Mouse (Mus musculus): Measurements from ENCODE around the gene Camk2b. TPM values are rescaled to one million over a fixed set of nuclear protein-coding genes. Genes with fewer than 3 reads are reported as not detected.

Camk2b gene
- polyA plus RNA-seq, 1 experiment: 6.2 TPM

DNA sequence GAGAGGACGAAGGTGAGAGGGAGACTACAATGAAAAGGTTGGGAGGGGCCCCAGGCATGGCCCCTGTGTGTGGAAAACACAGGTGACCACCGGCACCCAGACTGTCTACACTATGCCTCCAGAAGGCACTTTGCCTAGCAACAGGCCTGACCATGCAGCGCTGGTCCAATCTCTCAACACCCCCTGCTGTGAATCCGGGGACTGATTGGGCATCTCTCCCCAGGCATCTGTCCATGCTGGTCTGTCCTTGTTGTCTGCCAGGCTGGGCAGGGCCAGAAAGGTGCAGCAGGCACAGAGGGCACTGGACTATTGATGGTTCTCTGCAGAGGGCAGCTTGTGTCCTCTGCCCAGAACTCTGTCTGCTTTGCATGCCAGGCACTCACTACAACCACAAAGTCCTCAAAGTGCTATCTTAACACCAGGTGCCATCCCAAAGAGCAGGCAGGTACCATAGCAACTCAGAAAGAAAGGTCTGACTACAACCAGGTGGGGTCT lies 16.0 kb downstream of the Camk2b start:
- no peak overlapping the region for H3K4me3 ChIP-seq (ENCODE audit: insufficient read depth, low read depth, low read length)
- H3K36me3 ChIP-seq (ENCODE audit: control insufficient read depth, insufficient read depth, low read length): no peaks in the 10 kb centered on the region
- DNase-seq: no peak
- H3K27ac ChIP-seq (ENCODE audit: insufficient read depth, low read depth, low read length): no peak overlapping the region
- no peaks in the 10 kb centered on the region for H3K4me1 ChIP-seq (ENCODE audit: control insufficient read depth, insufficient read depth, low read length)
- no peak for TF ChIP-seq CTCF (conservative IDR thresholded peaks at IDR 0.05; ENCODE audit: insufficient read depth, insufficient read length, low read depth, low read length)
- TF ChIP-seq POLR2A (IDR thresholded peaks at IDR 0.05; ENCODE audit: low read depth, low read length): no peak
- H3K27me3 ChIP-seq (replicated peaks; ENCODE audit: control insufficient read depth, insufficient read depth, low read length): no peaks in the 10 kb centered on the region
- WGBS: 87% methylated on average over 4 of the region's 4 CpGs

DNA sequence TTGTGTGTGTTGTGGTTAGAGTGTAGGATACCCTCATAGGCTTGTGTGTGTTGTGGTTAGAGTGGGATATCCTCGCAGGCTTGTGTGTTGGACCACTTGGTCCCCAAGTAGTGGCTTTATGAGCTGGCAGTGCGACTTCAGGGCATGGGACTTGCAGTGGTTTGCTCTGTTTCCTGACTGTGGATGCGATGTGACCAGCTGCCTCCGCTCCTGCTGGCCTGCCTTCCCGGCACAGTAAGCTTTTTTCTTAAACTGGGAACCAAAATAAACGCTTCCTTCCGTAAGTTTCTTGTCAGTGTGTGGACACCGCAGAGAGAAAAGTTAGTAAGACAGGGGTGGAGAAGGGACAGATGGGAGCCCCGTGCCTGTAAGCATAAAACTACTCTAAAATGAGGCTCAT lies 18.0 kb downstream of the Camk2b start:
- Histone ChIP-seq H3K4me3 (ENCODE audit: insufficient read depth, low read depth, low read length) (no peak overlapping the region), H3K27me3 (replicated peaks; ENCODE audit: control insufficient read depth, insufficient read depth, low read length) (no peaks in the 10 kb centered on the region), H3K36me3 (ENCODE audit: control insufficient read depth, insufficient read depth, low read length) (no peaks in the 10 kb centered on the region), H3K27ac (ENCODE audit: insufficient read depth, low read depth, low read length) (no peak overlapping the region), H3K4me1 (ENCODE audit: control insufficient read depth, insufficient read depth, low read length) (no peaks in the 10 kb centered on the region)
- TF ChIP-seq POLR2A (IDR thresholded peaks at IDR 0.05; ENCODE audit: low read depth, low read length): no peak
- no peak for TF ChIP-seq CTCF (conservative IDR thresholded peaks at IDR 0.05; ENCODE audit: insufficient read depth, insufficient read length, low read depth, low read length)
- WGBS: 74% methylated on average over 9 of the region's 9 CpGs
- DNase-seq: no peak

DNA sequence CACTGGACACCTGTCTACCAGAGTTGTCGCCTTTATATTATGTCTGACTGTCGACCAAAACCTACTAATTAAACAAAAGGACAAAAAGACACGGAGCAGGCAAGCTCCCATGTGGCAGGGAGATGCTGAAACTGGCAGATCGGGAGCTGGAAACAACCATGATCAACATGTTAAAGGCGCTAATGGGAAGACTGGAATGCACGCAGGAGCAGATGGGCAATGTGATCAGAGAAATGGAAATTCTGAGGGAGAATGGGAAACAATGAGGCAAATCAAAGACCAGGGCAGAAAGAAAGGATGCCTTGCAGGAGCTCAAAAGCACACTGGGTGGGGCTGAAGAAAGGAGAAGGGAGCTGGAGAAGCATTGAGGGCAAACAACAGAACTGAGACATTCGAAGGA lies 27.2 kb downstream of the Camk2b start:
- DNase-seq: no peak
- Histone ChIP-seq H3K4me1 (ENCODE audit: control insufficient read depth, insufficient read depth, low read length) (no peaks in the 10 kb centered on the region), H3K36me3 (ENCODE audit: control insufficient read depth, insufficient read depth, low read length) (no peaks in the 10 kb centered on the region), H3K27ac (ENCODE audit: insufficient read depth, low read depth, low read length) (no peak overlapping the region), H3K4me3 (ENCODE audit: insufficient read depth, low read depth, low read length) (no peak overlapping the region), H3K27me3 (replicated peaks; ENCODE audit: control insufficient read depth, insufficient read depth, low read length) (no peaks in the 10 kb centered on the region)
- WGBS: 71% methylated on average over 7 of the region's 7 CpGs
- TF ChIP-seq POLR2A (IDR thresholded peaks at IDR 0.05; ENCODE audit: low read depth, low read length) (no peak), CTCF (conservative IDR thresholded peaks at IDR 0.05; ENCODE audit: insufficient read depth, insufficient read length, low read depth, low read length) (no peak)

DNA sequence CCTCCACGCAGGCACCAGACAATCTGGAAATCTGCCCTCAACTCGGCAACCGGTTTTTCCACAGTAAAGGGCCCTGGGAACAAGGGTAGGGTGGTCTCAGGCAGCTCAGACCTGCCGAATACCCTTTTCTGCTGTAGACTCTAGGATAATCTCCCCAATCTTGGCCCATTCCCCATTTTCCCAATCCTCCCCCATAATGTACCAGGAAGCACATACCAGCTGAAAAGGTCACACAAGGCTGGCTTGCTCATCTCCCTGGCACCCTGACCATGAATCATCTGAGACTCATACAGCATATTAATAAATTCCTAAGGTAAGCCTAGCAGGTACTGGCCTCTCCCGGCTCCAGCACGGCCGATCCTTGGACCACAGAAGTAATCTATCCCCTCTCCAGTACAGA lies 28.5 kb downstream of the Camk2b start:
- Histone ChIP-seq H3K27ac (ENCODE audit: insufficient read depth, low read depth, low read length) (no peak overlapping the region), H3K4me3 (ENCODE audit: insufficient read depth, low read depth, low read length) (no peak overlapping the region), H3K4me1 (ENCODE audit: control insufficient read depth, insufficient read depth, low read length) (no peaks in the 10 kb centered on the region), H3K27me3 (replicated peaks; ENCODE audit: control insufficient read depth, insufficient read depth, low read length) (no peaks in the 10 kb centered on the region), H3K36me3 (ENCODE audit: control insufficient read depth, insufficient read depth, low read length) (no peaks in the 10 kb centered on the region)
- WGBS: 72% methylated on average over 7 of the region's 7 CpGs
- DNase-seq: no peak
- TF ChIP-seq POLR2A (IDR thresholded peaks at IDR 0.05; ENCODE audit: low read depth, low read length) (no peak), CTCF (conservative IDR thresholded peaks at IDR 0.05; ENCODE audit: insufficient read depth, insufficient read length, low read depth, low read length) (no peak)

DNA sequence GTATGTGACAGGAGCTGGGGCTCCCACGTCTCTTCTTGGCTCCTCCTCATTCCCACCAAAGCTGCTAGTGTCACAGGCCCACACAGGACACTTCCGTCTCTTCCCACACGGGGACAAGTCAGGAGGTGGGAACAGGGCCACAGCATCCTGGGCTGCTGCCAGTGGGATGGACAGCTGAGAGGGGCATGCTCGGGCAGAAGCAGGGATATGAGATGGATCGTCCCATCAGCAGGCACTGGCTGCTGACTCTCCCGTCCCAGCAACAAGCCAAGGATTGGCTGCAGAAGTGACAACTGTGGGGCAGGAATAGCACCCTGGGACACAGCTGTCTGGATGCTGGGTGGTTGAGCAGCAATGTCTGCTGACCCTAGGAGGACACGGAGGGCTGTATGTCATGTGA lies 29.0 kb downstream of the Camk2b start:
- 63% methylated on average over 7 of the region's 7 CpGs for WGBS
- H3K4me1 ChIP-seq (ENCODE audit: control insufficient read depth, insufficient read depth, low read length): no peaks in the 10 kb centered on the region
- H3K36me3 ChIP-seq (ENCODE audit: control insufficient read depth, insufficient read depth, low read length): no peaks in the 10 kb centered on the region
- no peak overlapping the region for H3K27ac ChIP-seq (ENCODE audit: insufficient read depth, low read depth, low read length)
- H3K4me3 ChIP-seq (ENCODE audit: insufficient read depth, low read depth, low read length): no peak overlapping the region
- DNase-seq: no peak
- no peaks in the 10 kb centered on the region for H3K27me3 ChIP-seq (replicated peaks; ENCODE audit: control insufficient read depth, insufficient read depth, low read length)
- TF ChIP-seq POLR2A (IDR thresholded peaks at IDR 0.05; ENCODE audit: low read depth, low read length) (no peak), CTCF (conservative IDR thresholded peaks at IDR 0.05; ENCODE audit: insufficient read depth, insufficient read length, low read depth, low read length) (no peak)

DNA sequence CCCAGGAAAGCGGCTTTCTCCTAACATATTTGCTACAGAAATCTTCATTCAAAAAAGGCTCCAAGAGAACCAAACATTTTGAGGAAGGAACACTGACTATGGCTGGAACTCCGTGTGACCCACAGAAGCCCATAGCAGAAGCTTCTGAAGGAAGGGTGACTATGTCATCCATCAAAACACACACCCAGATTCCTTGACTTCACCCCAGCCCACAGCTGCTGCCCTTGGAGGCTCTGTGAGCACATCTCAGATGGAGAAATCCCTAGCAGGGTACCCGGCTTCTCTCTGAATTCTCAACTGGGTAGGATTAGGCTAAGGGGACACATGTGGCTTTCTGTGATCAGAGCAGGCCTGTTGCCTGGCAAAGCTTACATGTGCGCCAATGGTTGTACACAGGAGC lies 29.7 kb downstream of the Camk2b start:
- TF ChIP-seq POLR2A (IDR thresholded peaks at IDR 0.05; ENCODE audit: low read depth, low read length) (no peak), CTCF (conservative IDR thresholded peaks at IDR 0.05; ENCODE audit: insufficient read depth, insufficient read length, low read depth, low read length) (no peak)
- 90% methylated on average over 4 of the region's 4 CpGs for WGBS
- Histone ChIP-seq H3K4me3 (ENCODE audit: insufficient read depth, low read depth, low read length) (no peak overlapping the region), H3K4me1 (ENCODE audit: control insufficient read depth, insufficient read depth, low read length) (no peaks in the 10 kb centered on the region), H3K27ac (ENCODE audit: insufficient read depth, low read depth, low read length) (no peak overlapping the region), H3K36me3 (ENCODE audit: control insufficient read depth, insufficient read depth, low read length) (no peaks in the 10 kb centered on the region), H3K27me3 (replicated peaks; ENCODE audit: control insufficient read depth, insufficient read depth, low read length) (no peaks in the 10 kb centered on the region)
- DNase-seq: no peak

DNA sequence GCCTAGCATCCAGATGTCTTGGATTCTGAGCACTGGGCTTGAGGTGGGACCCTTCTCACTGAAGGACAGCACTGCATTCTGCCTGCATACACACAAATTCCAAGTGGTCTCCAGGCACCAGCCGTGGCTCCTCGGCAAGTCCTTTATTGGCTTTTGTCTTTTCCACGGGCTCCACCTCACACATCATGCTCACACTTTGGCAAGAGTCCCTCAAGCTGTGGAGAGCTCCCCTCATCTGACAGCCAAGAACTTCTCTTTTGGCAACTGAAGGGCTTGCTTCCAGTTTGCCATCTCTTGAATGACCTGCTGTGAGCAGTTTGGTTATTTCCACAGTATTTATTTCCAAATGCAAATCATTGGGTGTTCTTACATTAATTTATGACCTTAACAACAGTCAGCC lies 30.6 kb downstream of the Camk2b start:
- WGBS: 85% methylated on average over 3 of the region's 3 CpGs
- Histone ChIP-seq H3K4me1 (ENCODE audit: control insufficient read depth, insufficient read depth, low read length) (no peaks in the 10 kb centered on the region), H3K4me3 (ENCODE audit: insufficient read depth, low read depth, low read length) (no peak overlapping the region), H3K36me3 (ENCODE audit: control insufficient read depth, insufficient read depth, low read length) (no peaks in the 10 kb centered on the region), H3K27ac (ENCODE audit: insufficient read depth, low read depth, low read length) (no peak overlapping the region), H3K27me3 (replicated peaks; ENCODE audit: control insufficient read depth, insufficient read depth, low read length) (no peaks in the 10 kb centered on the region)
- no peak for DNase-seq
- TF ChIP-seq POLR2A (IDR thresholded peaks at IDR 0.05; ENCODE audit: low read depth, low read length) (no peak), CTCF (conservative IDR thresholded peaks at IDR 0.05; ENCODE audit: insufficient read depth, insufficient read length, low read depth, low read length) (no peak)

DNA sequence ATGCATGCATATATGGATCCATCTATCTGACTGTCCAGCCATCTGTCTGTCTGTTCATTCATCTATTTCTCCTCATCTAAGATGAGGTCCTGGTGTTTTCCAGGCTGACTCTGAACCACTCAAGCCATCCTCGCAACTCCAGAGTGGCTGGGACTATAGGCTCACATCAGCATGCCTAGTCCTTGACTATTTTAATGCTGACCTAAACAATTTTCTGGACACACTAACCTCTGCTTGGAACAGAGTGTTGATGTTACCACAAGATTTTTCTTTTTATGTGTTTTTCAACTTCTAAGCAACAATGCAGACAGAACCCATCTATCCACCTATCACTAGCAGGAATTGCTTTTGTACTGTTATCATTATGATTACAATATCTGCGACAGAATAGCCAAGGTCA lies 31.4 kb downstream of the Camk2b start:
- no peak for DNase-seq
- no peak overlapping the region for H3K27ac ChIP-seq (ENCODE audit: insufficient read depth, low read depth, low read length)
- H3K4me1 ChIP-seq (ENCODE audit: control insufficient read depth, insufficient read depth, low read length): no peaks in the 10 kb centered on the region
- TF ChIP-seq CTCF (conservative IDR thresholded peaks at IDR 0.05; ENCODE audit: insufficient read depth, insufficient read length, low read depth, low read length) (no peak), POLR2A (IDR thresholded peaks at IDR 0.05; ENCODE audit: low read depth, low read length) (no peak)
- whole genome bisulfite sequencing: 93% methylated on average over 2 of the region's 2 CpGs
- H3K4me3 ChIP-seq (ENCODE audit: insufficient read depth, low read depth, low read length): no peak overlapping the region
- H3K27me3 ChIP-seq (replicated peaks; ENCODE audit: control insufficient read depth, insufficient read depth, low read length): no peaks in the 10 kb centered on the region
- no peaks in the 10 kb centered on the region for H3K36me3 ChIP-seq (ENCODE audit: control insufficient read depth, insufficient read depth, low read length)
